Mouse (Mus musculus) left cerebral cortex, adult 6 months (tissue): ENCODE data around the gene Tmem247. TPM values are rescaled to one million over a fixed set of nuclear protein-coding genes. Genes with fewer than 3 reads are reported as not detected.

ENCODE experiments used
- long read RNA-seq, 2 experiments: library from polyadenylated mRNA; unstranded; transcript quantifications; one replicate each; pipeline ENCODE4 v2.0.0; 2019 to 2020
- polyA plus RNA-seq: library from polyadenylated mRNA; unstranded; fragments of <200 nt; fragmentation: Nextera tagmentation; gene quantifications from 2 replicates; pipeline ENCODE4 v1.2.3, GENCODE M21; 2021

Tmem247 gene
- not detected in 2 replicates for polyA plus RNA-seq
- long read RNA-seq, experiment 1, result 0 reads
- long read RNA-seq, experiment 2, result 0 reads

GRCm38 (mm10) chr17:86917048-86917447, at the start of gene Tmem247:
TSS of gene Tmem247 (plus strand) at chr17:86917348.

GRCm38 (mm10) chr17:86947840-86948796, 31.0 kb downstream of the Tmem247 start, which contains the start of gene Atp6v1e2:
TSS of gene Atp6v1e2 (minus strand) at chr17:86947897.

GRCm38 (mm10) chr17:86962894-86963585, 45.9 kb downstream of the Tmem247 start, which contains the start of gene Rhoq:
TSS of gene Rhoq (plus strand) at chr17:86963082.

Other genes starting within 250 kb of the Tmem247 start
- 15.5 and 35.8 TPM in 2 replicates for gene Epas1, start 163.6 kb upstream of the Tmem247 start, polyA plus RNA-seq
- not detected in 2 replicates for gene Atp6v1e2, start 30.5 kb downstream of the Tmem247 start, polyA plus RNA-seq
- 2.6 and 3.6 TPM in 2 replicates for gene Rhoq, start 45.7 kb downstream of the Tmem247 start, polyA plus RNA-seq
- gene Pigf, start 108.1 kb downstream of the Tmem247 start, polyA plus RNA-seq, result 31.9 TPM in 2 replicates
- gene Cript, start 108.2 kb downstream of the Tmem247 start, polyA plus RNA-seq, result 166 and 200 TPM in 2 replicates
- 23.3 and 40.0 TPM in 2 replicates for gene Socs5, start 190.3 kb downstream of the Tmem247 start, polyA plus RNA-seq